Mouse (Mus musculus): ENCODE results near the gene Pgghg. TPM values are rescaled to one million over a fixed set of nuclear protein-coding genes. Genes with fewer than 3 reads are reported as not detected.
"Not testable (repeated sequence)": the region's sequence is repeated elsewhere in the genome, so short reads cannot be mapped to it uniquely, and the experiment has no call there.

Gene Pgghg
- polyA plus RNA-seq, 1 experiment, result 33.1 TPM

DNA sequence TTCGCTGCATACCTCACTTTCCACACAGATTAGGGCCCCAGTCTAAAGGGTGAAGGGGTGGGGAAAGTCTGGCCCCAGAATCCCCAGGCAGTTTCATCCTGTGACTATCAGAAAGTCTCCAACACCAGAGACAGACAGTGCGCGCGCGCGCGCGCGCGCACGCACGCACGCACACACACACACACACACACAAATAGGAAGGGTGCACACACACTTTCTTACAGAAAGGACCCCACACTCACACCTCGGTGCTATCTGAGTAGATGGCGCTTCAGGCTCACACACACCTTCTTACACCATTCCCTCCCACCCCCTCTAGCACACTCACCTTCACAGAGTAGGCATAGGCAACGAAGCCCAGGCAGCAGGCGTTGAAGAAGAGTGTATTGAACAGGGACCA, 14.2 kb downstream of the Pgghg start:
- DNase-seq (ENCODE audit: low read depth), result no peak

- DNase-seq (ENCODE audit: low read depth), result peak; percentile 89
Observed at GRCm38 (mm10) chr7:140955758-140956555, 14.8 kb downstream of the Pgghg start, which contains the start of the genes Gm45717 and Ifitm2. Gene Gm45717, minus strand, starts transcription at chr7:140955937. Gene Ifitm2, minus strand, starts transcription at chr7:140955987.

- DNase-seq (ENCODE audit: low read depth), result no peak
Observed at GRCm38 (mm10) chr7:140956556-140956869, 15.3 kb downstream of the Pgghg start.

GRCm38 (mm10) chr7:140959181-140959901, 18.1 kb downstream of the Pgghg start:
- DNase-seq (ENCODE audit: low read depth), result peak; percentile 74

DNA sequence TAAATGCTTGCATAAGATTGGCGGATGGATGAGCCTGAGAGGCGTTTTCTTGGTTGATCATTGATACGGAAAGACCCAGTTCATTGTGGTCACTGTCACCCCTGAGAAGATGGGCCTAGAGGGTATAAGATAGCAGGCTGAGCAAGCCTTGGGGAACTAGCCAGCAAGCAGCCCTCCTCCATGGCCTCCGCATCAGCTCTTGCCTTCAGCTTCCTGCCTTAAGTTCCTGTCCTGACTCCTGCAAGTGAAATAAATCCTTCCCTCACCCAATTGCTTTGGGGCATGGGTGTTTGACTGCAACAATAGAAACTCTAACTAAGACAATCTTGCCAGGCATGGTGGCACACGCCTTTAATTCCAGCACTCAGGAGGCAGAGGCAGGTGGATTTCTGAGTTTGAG, 18.8 kb downstream of the Pgghg start:
- no peak for DNase-seq (ENCODE audit: low read depth)

DNA sequence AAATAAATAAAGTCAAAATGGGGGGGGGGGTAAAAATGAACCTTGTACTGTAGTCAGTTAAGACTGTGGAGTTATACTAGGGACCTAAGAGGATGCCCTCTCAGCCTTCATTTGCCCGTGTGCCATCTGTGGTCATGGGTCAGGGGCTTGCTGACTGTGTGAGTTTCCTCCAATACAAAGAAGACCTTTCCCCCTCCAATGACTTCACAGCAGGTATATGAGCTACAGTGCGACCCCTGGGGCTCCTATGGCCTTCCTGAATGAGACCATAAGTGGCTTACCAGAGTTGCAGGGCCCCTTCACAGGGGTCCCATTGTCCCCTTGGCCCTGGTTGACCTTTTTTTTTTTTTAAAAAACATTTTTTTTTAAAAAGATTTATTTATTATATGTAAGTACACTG, 20.2 kb downstream of the Pgghg start:
- DNase-seq (ENCODE audit: low read depth), result no peak

GRCm38 (mm10) chr7:140962733-140963132, 21.5 kb downstream of the Pgghg start:
- no peak for DNase-seq (ENCODE audit: low read depth)

DNA sequence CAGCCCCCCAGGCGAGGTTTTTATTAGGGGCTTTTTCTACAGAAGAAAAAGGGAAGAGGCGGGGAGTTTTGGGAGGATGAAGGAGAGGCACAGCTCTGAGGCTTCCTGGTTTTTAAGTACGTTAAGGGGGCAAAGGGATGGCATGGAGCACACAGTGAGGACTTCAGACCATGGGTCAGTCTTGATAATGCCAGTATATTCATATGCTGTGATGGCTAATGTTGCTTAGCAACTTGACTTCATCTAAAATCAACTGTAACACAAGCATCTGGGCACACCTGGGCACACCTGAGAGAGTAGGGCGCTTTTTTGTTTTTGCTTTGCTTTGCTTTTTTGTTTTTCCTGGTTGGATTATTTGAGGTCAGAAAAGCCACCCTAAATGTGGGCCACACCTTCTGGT, 25.7 kb downstream of the Pgghg start, which contains the start of gene Ifitm1:
Gene Ifitm1, plus strand, starts transcription at position 301 of the 400 bp plus-strand sequence.
- DNase-seq (ENCODE audit: low read depth), result no peak

GRCm38 (mm10) chr7:140967862-140968591, 26.8 kb downstream of the Pgghg start:
- DNase-seq (ENCODE audit: low read depth), result no peak

DNA sequence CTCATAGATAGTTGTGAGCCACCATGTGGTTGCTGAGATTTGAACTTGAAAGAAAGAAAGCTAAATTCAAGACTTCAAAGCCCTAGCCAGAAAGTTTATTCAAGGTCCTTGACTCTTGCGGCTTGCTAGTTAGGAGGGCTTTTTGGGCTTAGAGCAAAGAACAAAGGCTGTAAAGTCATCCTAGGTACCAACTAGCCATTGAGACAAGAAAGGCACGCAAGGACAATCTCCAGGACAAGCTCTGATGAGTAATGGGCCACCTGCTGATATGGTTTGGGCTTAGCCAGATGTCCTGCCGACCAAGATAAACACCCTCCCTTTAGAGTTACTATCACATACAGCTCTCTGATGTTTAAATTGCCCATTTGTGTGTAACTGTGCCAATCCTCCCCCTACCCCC, 27.5 kb downstream of the Pgghg start:
- DNase-seq (ENCODE audit: low read depth), result not testable (repeated sequence)

- DNase-seq (ENCODE audit: low read depth), result no peak
Observed at GRCm38 (mm10) chr7:140970931-140971330, 29.7 kb downstream of the Pgghg start.

DNA sequence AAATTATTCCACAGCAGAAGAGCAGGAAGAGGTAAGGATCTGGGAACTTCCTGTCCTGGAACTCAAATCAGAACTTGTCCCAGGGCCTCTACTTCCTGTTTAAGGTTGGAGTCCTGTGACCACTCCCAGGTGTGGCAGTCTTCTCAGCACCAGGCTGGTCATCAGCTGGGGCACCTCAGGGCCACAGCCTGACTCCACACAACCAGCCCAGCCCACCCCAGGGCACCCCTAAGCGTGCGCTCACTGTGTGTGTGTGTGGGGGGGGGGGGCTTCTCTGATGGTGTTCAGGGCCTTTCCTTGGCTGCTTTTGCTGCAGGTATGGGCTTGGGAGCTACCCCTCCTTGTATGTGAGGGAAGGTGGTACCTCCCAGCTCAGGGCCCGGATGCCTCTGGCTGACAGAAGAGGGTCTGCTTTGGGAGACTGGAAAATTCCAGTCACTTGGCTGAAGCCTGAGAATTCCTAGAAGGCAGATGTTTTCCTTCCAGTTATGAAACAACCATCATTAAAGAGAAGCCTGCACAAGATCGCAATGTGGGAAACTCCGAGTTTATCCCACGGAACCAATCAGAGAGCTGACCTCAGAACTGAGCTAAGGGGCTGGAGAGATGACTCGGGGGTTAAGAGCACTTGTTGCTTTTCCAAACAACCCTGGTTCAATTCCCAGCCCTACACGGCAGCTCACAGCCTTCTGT, 30.4 kb downstream of the Pgghg start:
- DNase-seq (ENCODE audit: low read depth), result no peak

DNA sequence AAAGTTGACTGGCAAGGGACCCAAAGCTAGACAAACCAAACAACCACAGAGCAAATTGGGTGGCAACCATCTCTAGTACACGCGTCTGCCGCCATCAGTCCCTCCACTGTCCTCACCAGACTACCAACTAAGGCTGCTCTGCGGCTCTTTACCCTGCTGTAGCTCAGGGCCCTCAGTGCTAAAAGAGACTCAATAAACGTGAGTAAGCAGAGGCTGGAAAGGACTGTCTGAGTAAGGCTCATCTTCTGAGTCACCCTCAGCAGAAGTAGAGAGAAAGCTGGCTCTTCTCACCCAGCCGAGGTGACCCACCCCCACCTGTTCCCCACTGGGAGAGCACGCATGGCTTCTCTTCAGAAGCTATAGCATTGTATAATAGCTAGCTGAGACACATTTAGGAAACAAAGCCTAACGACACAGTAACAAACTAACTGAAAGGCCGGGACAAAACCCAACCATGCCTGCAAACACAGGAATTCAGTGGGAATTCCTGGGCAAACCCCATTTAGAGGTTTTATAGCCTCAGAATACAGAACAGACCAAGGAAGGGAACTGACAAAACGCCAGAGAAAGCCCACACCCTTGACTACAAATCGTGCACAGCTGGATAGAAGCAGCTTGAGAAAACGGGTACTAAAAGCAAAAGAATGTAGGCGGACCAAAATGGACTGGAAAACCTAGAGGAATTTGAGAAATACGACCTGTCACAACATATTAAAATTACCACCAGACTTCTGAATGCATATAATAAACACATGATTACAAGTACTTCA, 32.4 kb downstream of the Pgghg start:
- no peak for DNase-seq (ENCODE audit: low read depth)

GRCm38 (mm10) chr7:140974940-140975339, 33.7 kb downstream of the Pgghg start:
- no peak for DNase-seq (ENCODE audit: low read depth)

DNA sequence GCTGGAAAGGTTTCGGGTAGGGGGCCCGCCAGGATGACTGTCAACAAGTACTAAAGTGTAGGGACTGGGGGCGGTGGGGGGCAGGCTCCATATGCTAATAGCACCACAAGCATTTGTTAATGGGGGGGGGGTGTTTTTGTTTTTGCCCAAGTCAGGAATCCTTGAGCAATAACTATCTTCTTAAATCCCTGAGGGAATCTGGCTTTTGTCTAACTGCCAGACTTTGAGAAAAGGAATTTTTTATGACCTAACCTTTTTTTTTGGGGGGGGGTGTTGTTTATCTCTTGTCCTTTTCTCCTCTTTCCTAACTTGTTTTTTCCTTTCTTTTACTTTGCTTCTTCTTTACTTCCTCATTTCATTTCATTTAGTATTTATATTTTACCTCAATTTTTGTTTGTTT, 34.3 kb downstream of the Pgghg start:
- no peak for DNase-seq (ENCODE audit: low read depth)

GRCm38 (mm10) chr7:140976720-140977119, 35.5 kb downstream of the Pgghg start:
- DNase-seq (ENCODE audit: low read depth), result not testable (repeated sequence)

DNA sequence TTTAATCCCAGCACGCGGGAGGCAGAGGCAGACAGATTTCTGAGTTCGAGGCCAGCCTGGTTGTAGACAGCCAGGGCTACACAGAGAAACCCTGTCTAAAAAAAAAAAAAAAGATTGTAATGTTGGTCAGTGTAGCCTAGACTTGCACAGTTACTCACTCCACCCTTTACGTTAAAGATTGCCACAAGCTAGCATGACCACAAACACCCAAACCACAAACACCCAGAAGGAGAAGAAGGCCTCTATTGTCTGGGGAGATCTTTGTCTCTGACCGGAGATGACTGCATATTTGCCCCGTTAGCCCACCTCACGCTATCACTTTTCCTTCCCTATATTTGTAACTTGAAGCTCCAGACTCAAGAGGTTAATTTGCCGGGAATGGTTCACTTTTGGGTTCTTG, 40.5 kb downstream of the Pgghg start:
- DNase-seq (ENCODE audit: low read depth), result no peak

GRCm38 (mm10) chr7:140982971-140983370, 41.8 kb downstream of the Pgghg start:
- no peak for DNase-seq (ENCODE audit: low read depth)

DNA sequence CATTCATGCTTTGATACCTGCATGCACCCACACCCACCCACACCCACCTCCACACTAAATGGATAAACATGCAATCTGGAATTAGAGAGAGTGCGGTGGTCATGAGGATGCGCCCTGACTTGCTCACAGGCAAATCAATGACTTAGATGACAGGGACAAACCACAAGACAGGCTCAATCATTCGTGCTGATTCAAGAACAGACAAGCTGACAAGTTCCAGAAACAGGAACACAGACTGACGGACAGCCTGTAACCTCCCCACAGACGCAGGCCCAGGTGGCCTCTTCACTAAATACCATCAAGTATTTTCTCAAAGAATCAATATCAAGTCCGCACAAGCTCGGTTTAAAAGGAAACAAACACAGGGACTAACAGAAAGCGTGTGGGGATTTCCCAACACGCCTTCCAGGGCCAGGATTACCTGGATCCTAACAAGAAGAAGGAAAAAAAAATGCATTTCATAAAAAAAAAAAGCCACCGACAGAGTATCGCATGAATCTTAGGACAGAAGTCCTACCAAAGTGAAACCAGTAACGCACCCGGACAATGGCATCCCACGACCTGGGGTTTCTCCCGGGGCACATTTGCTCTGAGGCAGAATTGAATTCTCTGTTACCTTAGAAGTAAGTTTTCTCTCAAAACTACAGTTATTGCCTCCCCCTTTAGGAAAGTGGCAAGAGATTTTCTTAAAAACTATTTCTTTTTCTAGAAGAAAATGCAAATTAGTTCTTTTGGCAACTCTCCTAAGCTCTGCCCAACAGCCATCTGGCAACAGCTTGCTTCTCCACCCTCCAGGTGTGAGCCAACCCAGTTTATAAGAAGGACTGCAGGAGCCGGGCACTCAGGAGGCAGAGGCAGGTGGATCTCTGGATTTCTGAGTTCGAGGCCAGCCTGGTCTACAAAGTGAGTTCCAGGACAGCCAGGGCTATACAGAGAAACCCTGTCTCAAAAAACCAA, 46.3 kb downstream of the Pgghg start:
- DNase-seq (ENCODE audit: low read depth), result no peak

GRCm38 (mm10) chr7:140989022-140989421, 47.8 kb downstream of the Pgghg start:
- peak; percentile 72 for DNase-seq (ENCODE audit: low read depth)

All from gonadal fat pad, adult 2 months (tissue).